Mouse (Mus musculus) adrenal gland, postnatal 10 days (tissue): ENCODE results near the gene Ylpm1. TPM values are rescaled to one million over a fixed set of nuclear protein-coding genes. Genes with fewer than 3 reads are reported as not detected.

Experiments used
- DNase-seq: peaks from one replicate; pipeline ENCODE4 v3.0.0; 2021; ENCODE audit warnings: mixed read lengths
- total RNA-seq, 2 experiments: library from RNA; stranded (reverse); gene quantifications; 2 replicates each; pipeline ENCODE4 v1.2.3; 2021

The Ylpm1 gene
- total RNA-seq, 2 experiments from 2014 or later, result 35.3 to 58.0 TPM

- peak; percentile 48 for DNase-seq
Observed at GRCm38 (mm10) chr12:85110011-85110697, 114.0 kb downstream of the Ylpm1 start.

DNA sequence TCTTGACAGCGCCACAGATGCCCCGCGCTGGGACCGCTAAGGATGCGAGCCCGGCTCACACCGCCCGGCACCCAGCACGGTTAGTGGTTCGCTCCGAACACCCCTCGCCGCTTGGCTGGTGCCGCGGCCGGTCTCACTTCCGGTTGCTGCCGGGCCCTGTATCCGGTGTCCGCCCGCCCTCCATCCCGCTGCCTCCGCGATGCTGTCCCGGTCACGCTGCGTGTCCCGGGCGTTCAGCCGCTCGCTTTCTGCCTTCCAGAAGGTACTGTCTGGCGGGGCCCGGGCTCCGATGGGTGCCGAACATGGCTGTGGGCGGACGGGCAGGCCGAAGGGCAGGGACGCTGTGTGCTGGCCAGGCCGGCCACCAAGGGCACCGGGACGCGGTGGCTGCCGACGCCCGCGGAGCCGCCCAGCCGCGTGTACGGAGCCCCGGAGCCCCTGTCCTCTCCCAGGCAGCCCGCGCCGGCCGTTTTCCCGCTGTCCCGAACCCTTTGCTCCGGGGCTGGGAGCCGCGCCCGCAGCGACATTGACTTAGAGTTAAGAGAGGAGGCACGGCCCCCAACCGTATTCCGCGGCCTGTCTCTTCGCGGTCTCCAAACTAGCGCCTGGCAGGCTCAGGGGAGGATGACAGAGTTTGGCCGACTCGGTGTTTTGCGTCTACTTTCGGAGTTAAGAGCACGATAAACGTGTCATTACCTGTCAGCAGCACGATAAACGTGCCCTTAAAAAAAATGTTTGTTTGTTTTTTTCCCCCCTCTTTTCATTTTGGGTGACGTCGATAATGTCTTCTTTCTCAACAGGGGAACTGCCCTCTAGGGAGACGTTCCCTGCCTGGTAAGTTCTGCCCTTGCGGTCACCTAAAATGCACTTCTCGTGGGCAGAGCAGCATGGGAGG lies 114.8 kb downstream of the Ylpm1 start, which contains the start of the genes Prox2 and Dlst:
Gene Prox2, minus strand, starts transcription at position 62 of the 895 bp plus-strand sequence.
Gene Dlst, plus strand, starts transcription at position 136 of the 895 bp plus-strand sequence.
- DNase-seq, result peak; percentile 94

- no peak for DNase-seq
Observed at GRCm38 (mm10) chr12:85112550-85113251, 116.6 kb downstream of the Ylpm1 start.

GRCm38 (mm10) chr12:85113337-85113736 lies 117.2 kb downstream of the Ylpm1 start:
- no peak for DNase-seq

DNA sequence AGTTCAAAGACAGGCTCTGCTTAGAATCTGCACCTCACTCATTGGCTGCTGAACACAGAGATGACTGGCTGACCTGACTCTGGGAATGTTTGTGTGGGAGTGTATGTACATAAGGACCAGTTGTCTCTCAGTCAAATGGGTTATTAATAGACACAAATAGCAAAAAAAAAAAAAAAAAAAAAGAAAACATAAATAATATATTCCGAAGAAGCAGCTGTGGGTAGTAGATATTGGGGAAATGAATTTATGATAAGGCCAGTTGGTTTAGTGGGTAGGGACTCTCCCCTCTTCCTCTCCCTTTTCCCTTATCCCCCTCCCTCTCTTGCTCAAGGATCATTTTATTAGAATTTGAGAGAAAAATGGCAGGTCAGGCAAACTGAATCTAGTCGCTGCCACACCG lies 117.8 kb downstream of the Ylpm1 start:
- no peak for DNase-seq

- peak; percentile 45 for DNase-seq
Observed at GRCm38 (mm10) chr12:85115678-85116077, 119.6 kb downstream of the Ylpm1 start.

Other genes starting within 250 kb of the Ylpm1 start
- gene Npc2, start 223.2 kb upstream of the Ylpm1 start, total RNA-seq, result 10 to 100 TPM; 65.4 to 69.5 TPM
- 100 to 1,000 TPM in 1 of 2 experiments, 10 to 100 TPM in 1; 94.6 to 121 TPM for gene Isca2, start 223.1 kb upstream of the Ylpm1 start, total RNA-seq
- 10 to 100 TPM; 11.4 to 13.6 TPM for gene Ltbp2, start 119.8 kb upstream of the Ylpm1 start, total RNA-seq
- gene Fcf1, start 25.4 kb upstream of the Ylpm1 start, total RNA-seq, result 100 to 1,000 TPM in 1 of 2 experiments, 10 to 100 TPM in 1; 98.8 to 111 TPM
- 10 to 100 TPM; 30.7 to 41.3 TPM for gene Arel1, start 25.4 kb upstream of the Ylpm1 start, total RNA-seq
- gene Prox2, start 114.4 kb downstream of the Ylpm1 start, total RNA-seq, result 1 to 10 TPM; 6.2 to 7.5 TPM
- 100 to 1,000 TPM; 710 to 782 TPM for gene Dlst, start 114.5 kb downstream of the Ylpm1 start, total RNA-seq
- gene Rps6kl1, start 154.9 kb downstream of the Ylpm1 start, total RNA-seq, result 1 to 10 TPM; 1.1 to 2.3 TPM
- 1 to 10 TPM; 1.8 TPM for gene Pgf, start 181.5 kb downstream of the Ylpm1 start, total RNA-seq
- gene Eif2b2, start 223.2 kb downstream of the Ylpm1 start, total RNA-seq, result 10 to 100 TPM; 59.5 to 62.7 TPM